In genomic region chr13:108338076-108338836, GRCm38 (mm10) we compare ENCODE assay signal across 1 mouse cellular context.
A peak's percentile ranks its signal among the peaks of the same experiment; 100 is the strongest.
TF ChIP-seq lines count a peak whose summit lies in the region.

No protein-coding gene starts in this region.

TF ChIP-seq in CH12.LX, 34 proteins besides CTCF, POLR2A, EP300 and RAD21 (continued from another document):
- no peak; the same call in 1 of the 2 replicates for TF ChIP-seq ELF1 (IDR thresholded peaks at IDR 0.05; ENCODE audit: low read depth, low read length)
- peak; percentile 72 for TF ChIP-seq IRF4 (IDR thresholded peaks at IDR 0.05; ENCODE audit: low read depth, low read length)
- no peak for TF ChIP-seq TBP (conservative IDR thresholded peaks at IDR 0.05; ENCODE audit: low read depth, low read length)
- no peak for TF ChIP-seq MXI1 (IDR thresholded peaks at IDR 0.05; ENCODE audit: low read depth, low read length)
- TF ChIP-seq USF2 (conservative IDR thresholded peaks at IDR 0.05; ENCODE audit: low read depth, low read length): no peak
- TF ChIP-seq RCOR1 (conservative IDR thresholded peaks at IDR 0.05; ENCODE audit: low read depth, low read length): 0 out of 2 replicates have a peak, but pooled peaks have one; percentile 30
